Mouse (Mus musculus): ENCODE results near the gene Alox12e. TPM values are rescaled to one million over a fixed set of nuclear protein-coding genes. Genes with fewer than 3 reads are reported as not detected.

The Alox12e gene
- polyA plus RNA-seq (2021; fragmentation: Nextera tagmentation): 0.25 and 0.55 TPM in 2 replicates
- long read RNA-seq, experiment 1, partial matches to known transcripts: 0 of 3 reads
- long read RNA-seq, experiment 1, other reads (novel, unspliced or antisense): 2 of 3 reads
- long read RNA-seq, experiment 2: 0 reads

DNA sequence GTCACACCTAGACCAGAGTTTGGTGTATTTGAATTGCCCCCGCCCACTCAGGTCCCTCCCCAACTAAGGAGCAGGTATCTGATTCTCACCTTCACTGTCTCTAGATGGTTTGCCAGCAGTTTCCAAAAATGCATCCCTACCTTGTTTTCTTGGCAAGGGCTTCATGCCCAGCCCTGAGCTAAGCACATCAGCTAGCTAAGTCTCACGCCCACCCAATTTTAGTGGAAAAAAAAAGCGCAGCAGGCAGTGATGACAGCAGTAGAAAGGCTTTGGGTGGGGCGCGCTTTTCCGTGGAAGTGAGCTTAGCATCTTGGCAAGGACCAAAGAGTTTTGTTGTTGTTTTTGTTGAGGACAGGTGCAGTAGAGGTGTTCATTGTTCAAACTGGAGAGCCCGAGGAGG, at the start of gene Alox12e:
Gene Alox12e (minus strand): TSS at position 101 of the 400 bp plus-strand sequence.

GRCm38 (mm10) chr11:70351868-70352267, 29.4 kb upstream of the Alox12e start, which contains the start of gene Alox15:
Alox15 (minus strand) TSS chr11:70352031.

Other genes with a start within 250 kb of the Alox12e start
- gene Asgr2, start 230.0 kb downstream of the Alox12e start, polyA plus RNA-seq (2021; fragmentation: Nextera tagmentation): not detected in 2 replicates
- gene Mgl2, start 192.3 kb downstream of the Alox12e start, polyA plus RNA-seq (2021; fragmentation: Nextera tagmentation): 0.34 and 0.46 TPM in 2 replicates
- 0.34 and 0.69 TPM in 2 replicates for gene Clec10a, start 166.4 kb downstream of the Alox12e start, polyA plus RNA-seq (2021; fragmentation: Nextera tagmentation)
- gene Slc16a11, start 109.9 kb downstream of the Alox12e start, polyA plus RNA-seq (2021; fragmentation: Nextera tagmentation): 4.8 and 6.3 TPM in 2 replicates
- 2.4 and 3.5 TPM in 2 replicates for gene Slc16a13, start 101.6 kb downstream of the Alox12e start, polyA plus RNA-seq (2021; fragmentation: Nextera tagmentation)
- gene Bcl6b, start 92.8 kb downstream of the Alox12e start, polyA plus RNA-seq (2021; fragmentation: Nextera tagmentation): 0.25 and 0.31 TPM in 2 replicates
- gene 0610010K14Rik, start 84.7 kb downstream of the Alox12e start, polyA plus RNA-seq (2021; fragmentation: Nextera tagmentation): 75.4 and 84.9 TPM in 2 replicates
- gene Gm21988, start 82.8 kb downstream of the Alox12e start, polyA plus RNA-seq (2021; fragmentation: Nextera tagmentation): 16.6 and 17.2 TPM in 2 replicates
- 921 and 941 TPM in 2 replicates for gene Rnasek, start 82.8 kb downstream of the Alox12e start, polyA plus RNA-seq (2021; fragmentation: Nextera tagmentation)
- gene Alox12, start 67.3 kb downstream of the Alox12e start, polyA plus RNA-seq (2021; fragmentation: Nextera tagmentation): 0.28 and 0.30 TPM in 2 replicates
- gene Alox15, start 29.4 kb upstream of the Alox12e start, polyA plus RNA-seq (2021; fragmentation: Nextera tagmentation): not detected in 2 replicates
- gene Pelp1, start 87.4 kb upstream of the Alox12e start, polyA plus RNA-seq (2021; fragmentation: Nextera tagmentation): 7.1 and 10.1 TPM in 2 replicates
- 4.8 and 6.1 TPM in 2 replicates for gene Arrb2, start 110.0 kb upstream of the Alox12e start, polyA plus RNA-seq (2021; fragmentation: Nextera tagmentation)
- gene Med11, start 129.3 kb upstream of the Alox12e start, polyA plus RNA-seq (2021; fragmentation: Nextera tagmentation): 19.1 and 19.8 TPM in 2 replicates
- 0.06 and 0.13 TPM in 2 replicates for gene Zmynd15, start 136.8 kb upstream of the Alox12e start, polyA plus RNA-seq (2021; fragmentation: Nextera tagmentation)
- 1.9 and 3.4 TPM in 2 replicates for gene Cxcl16, start 137.4 kb upstream of the Alox12e start, polyA plus RNA-seq (2021; fragmentation: Nextera tagmentation)
- 0.62 and 0.80 TPM in 2 replicates for gene Tm4sf5, start 182.6 kb upstream of the Alox12e start, polyA plus RNA-seq (2021; fragmentation: Nextera tagmentation)
- gene Vmo1, start 192.0 kb upstream of the Alox12e start, polyA plus RNA-seq (2021; fragmentation: Nextera tagmentation): 0.30 and 0.39 TPM in 2 replicates
- 0.11 TPM in 2 replicates for gene Gltpd2, start 196.6 kb upstream of the Alox12e start, polyA plus RNA-seq (2021; fragmentation: Nextera tagmentation)
- 615 and 656 TPM in 2 replicates for gene Psmb6, start 202.7 kb upstream of the Alox12e start, polyA plus RNA-seq (2021; fragmentation: Nextera tagmentation)
- not detected in 2 replicates for gene Gm40193, start 210.3 kb upstream of the Alox12e start, polyA plus RNA-seq (2021; fragmentation: Nextera tagmentation)
- gene Pld2, start 217.4 kb upstream of the Alox12e start, polyA plus RNA-seq (2021; fragmentation: Nextera tagmentation): 7.8 and 8.6 TPM in 2 replicates
- 25.4 and 30.5 TPM in 2 replicates for gene Mink1, start 240.3 kb upstream of the Alox12e start, polyA plus RNA-seq (2021; fragmentation: Nextera tagmentation)

All from layer of hippocampus, adult 6 months (tissue).